ENCODE assay signal across 29 mouse cellular contexts in genomic region chr7:78731391-78731790, GRCm38 (mm10). TPM values are rescaled to one million over a fixed set of nuclear protein-coding genes. Genes with fewer than 3 reads are reported as not detected.
DNase-seq lines count a peak whose midpoint lies in the region; ATAC-seq lines count a peak whose summit lies in the region.
"Had no signal": no experiment of that assay in that cellular context is flagged by ENCODE, and none has a peak within 500 bp of the region (broad histone marks: within the 10 kb centered on the region; RNA-seq: fewer than 3 reads in every experiment).

No protein-coding gene starts in this region.

- H3K36me3 ChIP-seq in liver, embryonic 12.5 days: no peaks in the 10 kb centered on the region
- H3K36me3 ChIP-seq: embryonic facial prominence, embryonic 13.5 days; heart, embryonic 12.5 days; hindbrain, embryonic 10.5 days; kidney, embryonic 15.5 days; neural tube, embryonic 15.5 days had no signal

- intact Hi-C loops in left cerebral cortex, postnatal 4 days (cut with DNase I): no loop called here
- intact Hi-C loops in left cerebral cortex, postnatal 25 days (cut with DNase I): loop anchor here (1.0 to 5.0 kb wide), 3 partner anchors 39 to 71 kb away; no protein-coding TSS in a partner anchor

- no peak for ATAC-seq in liver, embryonic 12.5 days
- ATAC-seq: forebrain, embryonic 13.5 days; hindbrain, embryonic 16.5 days; intestine, postnatal 0 days; liver, postnatal 0 days had no signal

- no peak overlapping the region for H3K4me3 ChIP-seq in liver, embryonic 12.5 days
- H3K4me3 ChIP-seq: embryonic facial prominence, embryonic 13.5 days; erythroblast, embryonic 14.5 days; forebrain, embryonic 13.5 days; heart, embryonic 12.5 days; hindbrain, embryonic 10.5 days; kidney, embryonic 15.5 days; neural tube, embryonic 15.5 days had no signal

- H3K9ac ChIP-seq in liver, embryonic 12.5 days: no peak overlapping the region
- H3K9ac ChIP-seq: embryonic facial prominence, embryonic 13.5 days; forebrain, embryonic 13.5 days; heart, embryonic 12.5 days; kidney, embryonic 15.5 days; liver, postnatal 0 days; neural tube, embryonic 15.5 days had no signal

- DNase-seq in left cerebral cortex, adult 18-20 months (ENCODE audit: low spot score in 2 of 2): peak; percentile 36 to 71
- DNase-seq in left cerebral cortex, postnatal 4 days: no peak
- peak; percentile 42 to 79 for DNase-seq in frontal cortex, adult 2 months (ENCODE audit: extremely low spot score in 1 of 2, low spot score in 1 of 2)
- peak; percentile 58 to 88 for DNase-seq in left cerebral cortex, postnatal 25 days (ENCODE audit: low spot score in 2 of 2)
- DNase-seq in lung, postnatal 4 days: no peak
- DNase-seq in heart, adult 11 months: no peak
- DNase-seq: adrenal gland, adult 2 months; cerebellum, adult 8-10 months; cerebellum, postnatal 36 days; embryo, embryonic 11 days; gastrocnemius, postnatal 14 days; heart, adult 18-20 months; heart, postnatal 10 days; kidney, postnatal 36 days; liver, postnatal 0 days; lung, postnatal 10 days had no signal

- no peaks in the 10 kb centered on the region for H3K9me3 ChIP-seq in liver, embryonic 12.5 days (replicated peaks)
- H3K9me3 ChIP-seq: embryonic facial prominence, embryonic 13.5 days; forebrain, embryonic 13.5 days; heart, embryonic 12.5 days; hindbrain, embryonic 10.5 days; kidney, embryonic 15.5 days; neural tube, embryonic 15.5 days had no signal

- no peak overlapping the region for H3K4me2 ChIP-seq in liver, embryonic 12.5 days
- H3K4me2 ChIP-seq: embryonic facial prominence, embryonic 13.5 days; forebrain, embryonic 13.5 days; heart, embryonic 12.5 days; kidney, embryonic 15.5 days; midbrain, embryonic 11.5 days; neural tube, embryonic 15.5 days had no signal

- no peaks in the 10 kb centered on the region for H3K27me3 ChIP-seq in liver, embryonic 12.5 days (replicated peaks)
- H3K27me3 ChIP-seq: embryonic facial prominence, embryonic 13.5 days; forebrain, embryonic 13.5 days; heart, embryonic 12.5 days; kidney, embryonic 15.5 days; neural tube, embryonic 15.5 days had no signal

- WGBS in liver, embryonic 12.5 days (ENCODE audit: insufficient replicate concordance): 69% methylated on average over 8 of the region's 8 CpGs

- H3K27ac ChIP-seq in liver, embryonic 12.5 days: no peak overlapping the region
- H3K27ac ChIP-seq: embryonic facial prominence, embryonic 13.5 days; forebrain, embryonic 13.5 days; hindbrain, embryonic 10.5 days; kidney, embryonic 15.5 days; neural tube, embryonic 15.5 days; stomach, postnatal 0 days had no signal

- no peaks in the 10 kb centered on the region for H3K4me1 ChIP-seq in liver, embryonic 12.5 days
- H3K4me1 ChIP-seq: embryonic facial prominence, embryonic 13.5 days; forebrain, embryonic 13.5 days; heart, embryonic 12.5 days; hindbrain, embryonic 10.5 days; kidney, embryonic 15.5 days; neural tube, embryonic 15.5 days had no signal

RNA-seq across cellular contexts. Expression of gene Ntrk3, which starts 6.4 kb away (rescaled TPM):
- total RNA-seq in left cerebral cortex, adult 18-20 months (2021): 100 to 1,000 TPM; 136 to 143 TPM
- 100 to 1,000 TPM; 130 to 143 TPM for total RNA-seq in left cerebral cortex, postnatal 4 days (2021)
- 72.0 and 76.9 TPM in 2 replicates for polyA plus RNA-seq in frontal cortex, adult 2 months (2012; rRNA removed)
- total RNA-seq in left cerebral cortex, postnatal 25 days (2021): 100 to 1,000 TPM; 149 to 159 TPM
- polyA plus RNA-seq in liver, embryonic 12.5 days (2016; fragmentation: Nextera tagmentation; extraction: Ambion mirVana): 0.24 and 0.79 TPM in 2 replicates
- total RNA-seq: megakaryocyte progenitor cell, adult 5-6 weeks had no signal
- polyA plus RNA-seq: erythroblast, embryonic 14.5 days had no signal

RNA-seq across cellular contexts. Expression of gene Mrps11, which starts 51.5 kb away (rescaled TPM):
- total RNA-seq in left cerebral cortex, adult 18-20 months (2021): 10 to 100 TPM; 38.5 to 40.1 TPM
- total RNA-seq in left cerebral cortex, postnatal 4 days (2021): 10 to 100 TPM; 37.5 to 40.2 TPM
- polyA plus RNA-seq in frontal cortex, adult 2 months (2012; rRNA removed): 64.7 and 66.4 TPM in 2 replicates
- 10 to 100 TPM; 33.3 to 38.5 TPM for total RNA-seq in left cerebral cortex, postnatal 25 days (2021)
- 55.7 and 57.2 TPM in 2 replicates for polyA plus RNA-seq in liver, embryonic 12.5 days (2016; fragmentation: Nextera tagmentation; extraction: Ambion mirVana)

RNA-seq across cellular contexts. Expression of gene Mrpl46, which starts 51.9 kb away (rescaled TPM):
- total RNA-seq in left cerebral cortex, adult 18-20 months (2021): 10 to 100 TPM; 33.7 to 35.9 TPM
- total RNA-seq in left cerebral cortex, postnatal 4 days (2021): 10 to 100 TPM; 23.2 to 24.6 TPM
- 34.9 and 35.3 TPM in 2 replicates for polyA plus RNA-seq in frontal cortex, adult 2 months (2012; rRNA removed)
- total RNA-seq in left cerebral cortex, postnatal 25 days (2021): 10 to 100 TPM; 31.6 to 36.7 TPM
- polyA plus RNA-seq in liver, embryonic 12.5 days (2016; fragmentation: Nextera tagmentation; extraction: Ambion mirVana): 72.2 TPM in 2 replicates

Comparison
In these comparisons a context has a peak if more than half of its experiments do, and no peak if none do; other contexts are left out.
1. DNase-seq: peak in left cerebral cortex, adult 18-20 months (2 of 2), frontal cortex, adult 2 months (2 of 2) and left cerebral cortex, postnatal 25 days (2 of 2); none in left cerebral cortex, postnatal 4 days (single experiment), lung, postnatal 4 days (0 of 2) and heart, adult 11 months (single experiment).